Mouse (Mus musculus) thymus, adult 18-20 months (tissue): ENCODE results near the gene Togaram2.
"Not testable (repeated sequence)": the region's sequence is repeated elsewhere in the genome, so short reads cannot be mapped to it uniquely, and the experiment has no call there.

ENCODE experiments used
- DNase-seq, 2 experiments: peaks; one replicate each; pipeline ENCODE4 v3.0.0; 2022; ENCODE audit warnings: mixed read lengths in 2 of 2

The Togaram2 gene

DNA sequence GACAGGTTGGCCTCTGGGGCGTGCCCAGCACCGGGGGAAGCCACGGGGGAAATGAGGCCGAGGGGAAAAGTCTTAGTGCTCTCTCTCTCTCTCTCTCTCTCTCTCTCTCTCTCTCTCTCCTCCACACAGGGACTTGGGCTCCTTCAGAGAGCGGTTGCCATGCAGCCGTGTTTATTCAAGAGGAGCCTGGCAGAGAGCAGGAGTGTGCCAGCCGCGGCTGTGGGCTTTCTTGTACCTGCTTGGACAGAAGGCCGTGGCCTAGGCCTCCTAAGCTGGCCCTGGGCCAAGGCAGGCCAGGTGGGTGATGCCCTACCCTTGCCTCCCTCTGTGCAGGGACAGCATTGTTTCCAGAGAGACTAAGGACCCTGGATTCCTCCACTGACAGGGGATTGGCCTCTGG is at the start of gene Togaram2:
Gene Togaram2 (plus strand): TSS at position 170 of the 400 bp plus-strand sequence.
- no peak for DNase-seq

DNA sequence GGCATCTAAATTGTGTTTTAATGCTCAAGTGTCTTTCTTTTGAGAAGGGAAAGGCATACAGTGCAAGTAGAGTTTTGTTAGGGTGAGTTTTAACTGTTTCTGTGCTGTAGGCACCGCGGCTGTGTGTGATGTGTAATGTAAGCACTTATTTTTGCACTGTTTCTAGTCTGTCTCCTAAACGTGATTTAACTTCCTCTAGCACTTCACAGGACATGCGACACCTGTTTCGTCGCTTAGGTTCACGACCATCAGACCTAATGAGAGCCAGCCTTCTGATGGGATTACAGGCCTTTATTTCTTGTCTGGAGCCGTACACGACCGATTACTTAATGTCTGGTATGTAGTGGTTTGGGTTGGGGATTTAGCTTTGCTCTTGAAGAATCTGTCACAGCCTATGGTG is 41.3 kb upstream of the Togaram2 start:
- DNase-seq: no peak

DNA sequence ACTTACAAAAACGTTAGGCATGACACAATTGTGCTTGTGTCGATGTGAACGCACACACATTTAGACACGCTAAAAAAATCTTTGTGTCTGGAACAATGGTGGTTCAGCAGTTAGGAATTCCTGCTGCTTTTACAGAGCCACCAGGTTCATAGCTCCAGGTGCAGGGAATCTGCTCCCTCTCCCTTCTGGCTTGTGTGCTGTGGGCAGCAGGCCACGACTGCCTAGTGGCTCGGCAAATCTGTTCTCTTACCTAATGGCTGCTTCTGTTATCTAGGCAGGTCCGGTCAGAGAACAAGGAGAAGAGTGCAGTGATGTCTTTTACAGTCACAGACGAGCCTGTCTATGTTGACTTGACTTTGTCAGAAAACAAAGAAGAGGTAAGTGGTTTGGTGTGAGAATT is 39.7 kb upstream of the Togaram2 start:
- DNase-seq: no peak

DNA sequence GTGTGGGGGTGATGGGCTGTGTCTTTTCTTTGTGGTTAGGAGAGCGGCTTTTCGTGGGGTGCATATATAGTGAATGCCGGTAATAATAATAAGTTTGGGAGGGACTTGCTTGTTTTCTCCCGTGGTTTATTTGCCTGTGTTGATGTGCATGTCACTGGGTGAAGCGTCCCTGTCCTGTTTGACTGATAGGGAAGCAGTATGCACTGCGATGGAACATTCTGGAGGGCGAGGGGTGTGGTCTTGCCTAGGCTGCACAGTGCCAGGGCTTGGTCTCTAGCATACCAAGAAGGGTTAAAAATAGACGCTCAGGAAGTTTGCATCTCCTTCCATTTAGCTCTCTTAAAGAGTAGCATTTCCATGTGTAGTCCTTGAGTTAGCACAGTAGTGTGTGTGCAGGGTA is 36.3 kb upstream of the Togaram2 start:
- DNase-seq: no peak

DNA sequence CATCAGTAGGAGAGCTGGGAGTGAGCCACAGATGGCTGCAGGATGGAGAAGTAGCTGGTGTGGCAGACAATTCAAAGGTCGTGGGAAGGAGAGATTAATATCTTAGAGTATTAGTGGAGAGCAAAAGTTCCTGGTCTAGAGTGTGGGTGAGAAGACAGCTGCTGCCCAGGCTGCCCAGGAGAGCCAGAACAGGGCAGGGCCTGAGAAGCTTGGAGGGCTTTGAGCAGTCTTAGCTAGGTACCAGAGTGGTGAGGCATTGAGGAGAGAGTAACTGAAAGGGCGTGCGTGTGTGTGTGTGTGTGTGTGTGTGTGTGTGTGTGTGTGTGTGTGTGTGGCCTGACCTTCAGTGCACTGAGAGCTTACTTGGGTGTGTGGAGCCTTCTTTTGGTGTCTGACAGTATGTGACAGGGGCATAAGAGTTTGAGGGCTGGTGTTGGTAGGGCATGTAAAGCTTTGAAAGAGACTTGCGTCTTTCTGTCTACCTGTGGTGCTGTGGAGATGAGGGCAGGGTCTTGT is 35.3 kb upstream of the Togaram2 start:
- no peak for DNase-seq

DNA sequence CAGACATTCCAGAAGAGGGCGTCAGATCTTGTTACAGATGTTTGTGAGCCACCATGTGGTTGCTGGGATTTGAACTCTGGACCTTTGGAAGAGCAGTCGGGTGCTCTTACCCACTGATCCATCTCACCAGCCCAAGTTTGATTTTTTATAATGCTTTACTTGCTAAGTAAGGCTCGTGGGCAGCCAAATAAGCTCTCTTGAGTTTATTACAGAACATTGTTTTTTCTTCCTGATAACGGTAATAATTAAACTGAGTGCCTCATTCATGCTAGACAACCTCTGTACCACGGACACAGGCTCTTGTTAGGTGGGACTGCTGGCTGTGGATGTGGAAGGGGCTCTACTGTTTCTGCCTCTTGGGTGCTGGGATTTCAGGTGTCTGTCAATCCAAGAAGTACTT is 34.0 kb upstream of the Togaram2 start:
- not testable (repeated sequence) for DNase-seq

DNA sequence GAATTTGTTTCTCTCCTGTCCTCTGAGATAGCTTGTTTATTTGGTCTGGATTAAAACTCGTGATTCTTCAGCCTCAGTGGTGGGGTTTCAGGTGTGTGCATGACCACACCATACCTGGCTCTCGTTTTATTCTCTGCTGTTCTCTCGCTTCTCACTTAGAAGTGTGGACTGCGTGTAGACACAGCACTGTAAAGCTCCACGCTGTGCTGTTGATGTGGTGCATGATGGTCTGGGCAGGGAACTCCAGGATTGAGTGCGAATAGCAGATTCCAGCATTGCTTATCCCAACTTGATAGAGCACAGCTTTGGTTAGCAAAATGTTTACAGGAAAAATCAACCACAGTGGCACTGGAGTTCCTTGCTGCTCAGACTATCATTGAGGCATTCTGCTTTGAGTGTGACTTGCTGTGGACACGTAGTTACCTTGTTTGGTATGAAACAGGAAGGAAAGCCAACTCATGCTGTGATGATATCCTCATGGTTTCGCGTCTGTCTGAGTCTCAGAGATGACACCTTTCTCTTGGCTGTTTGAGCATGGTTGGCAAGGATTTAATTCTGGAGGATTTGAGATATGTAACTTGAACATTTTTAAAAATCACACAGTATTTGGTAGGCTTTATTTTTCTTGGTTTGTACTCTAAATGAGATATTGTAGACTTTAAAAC is 32.5 kb upstream of the Togaram2 start:
- DNase-seq: no peak

DNA sequence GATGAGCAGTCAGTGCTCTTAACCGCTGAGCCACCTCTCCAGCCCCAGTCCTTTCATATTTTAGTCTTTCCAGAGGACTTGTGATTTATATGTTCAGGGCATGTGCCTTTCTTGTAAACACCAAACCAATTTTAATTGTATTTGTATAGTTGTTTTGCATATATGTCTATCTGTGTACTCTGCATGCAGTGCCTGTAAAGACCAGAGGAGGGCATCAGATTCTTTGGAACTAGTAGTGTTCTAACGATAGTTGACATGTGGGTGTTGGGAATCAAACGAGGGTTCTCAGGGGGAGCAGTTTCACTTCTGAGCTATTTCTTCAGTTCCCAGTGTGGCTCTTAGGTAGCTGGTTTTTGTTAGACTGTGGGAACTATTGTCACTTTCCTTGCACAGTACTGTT is 30.9 kb upstream of the Togaram2 start:
- DNase-seq: no peak

DNA sequence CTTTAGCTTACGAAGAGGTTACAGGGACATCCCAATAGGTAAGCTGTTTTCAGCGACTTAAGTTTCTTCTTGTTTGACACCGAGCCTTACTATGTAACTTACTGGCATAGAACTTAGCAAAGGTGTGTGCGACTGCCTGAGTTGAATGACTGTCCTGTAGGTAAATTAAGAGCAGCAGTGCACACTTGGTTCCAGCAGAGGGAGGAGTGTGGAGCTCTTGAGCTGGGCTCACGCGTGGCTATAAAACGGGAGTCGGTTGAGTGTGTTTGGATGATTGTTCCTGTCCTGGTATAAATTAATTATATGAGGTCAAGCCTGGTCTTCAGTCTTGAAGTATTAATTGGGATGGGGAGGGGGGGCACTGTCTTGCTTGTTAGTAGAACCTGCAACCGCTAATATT is 23.1 kb upstream of the Togaram2 start:
- no peak for DNase-seq

DNA sequence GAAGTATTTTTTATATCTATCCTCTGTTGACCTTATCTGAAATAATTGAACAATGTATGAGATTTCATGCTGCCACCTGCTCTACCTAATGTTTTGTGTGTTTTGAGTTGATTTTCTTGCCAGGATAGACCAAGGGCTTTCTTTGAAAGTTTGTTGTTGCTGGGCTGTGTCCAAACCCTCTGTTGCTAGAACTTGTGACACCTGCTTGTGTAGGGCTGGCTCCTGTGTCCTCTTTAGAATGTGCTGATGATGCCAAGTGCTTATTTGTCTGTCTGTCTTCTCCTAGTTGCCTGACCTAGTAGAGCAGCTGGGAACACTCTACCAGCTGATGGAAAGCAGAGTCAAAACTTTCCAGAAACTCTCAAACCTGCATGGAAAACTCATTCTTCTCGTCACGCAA is 20.6 kb upstream of the Togaram2 start:
- no peak for DNase-seq

DNA sequence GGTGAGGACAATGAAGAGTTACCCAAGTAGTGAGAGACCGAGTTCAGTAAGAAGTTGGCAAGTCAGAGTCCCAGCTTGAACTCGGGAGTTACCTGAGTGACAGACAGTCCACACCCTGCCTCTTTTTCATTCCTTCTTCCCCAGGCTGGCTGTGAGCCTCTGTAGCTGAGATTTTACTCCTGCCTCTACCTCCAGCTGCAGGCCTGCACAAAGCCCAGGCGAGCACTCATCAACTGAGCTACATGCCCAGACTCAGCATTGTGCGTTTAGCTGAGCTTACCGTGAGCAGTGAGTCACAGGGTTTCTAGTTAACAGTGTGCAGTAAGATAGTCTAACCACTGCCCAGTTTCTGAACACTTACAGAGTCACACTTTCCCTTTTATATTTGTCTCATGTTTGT is 20.1 kb upstream of the Togaram2 start:
- DNase-seq: no peak

DNA sequence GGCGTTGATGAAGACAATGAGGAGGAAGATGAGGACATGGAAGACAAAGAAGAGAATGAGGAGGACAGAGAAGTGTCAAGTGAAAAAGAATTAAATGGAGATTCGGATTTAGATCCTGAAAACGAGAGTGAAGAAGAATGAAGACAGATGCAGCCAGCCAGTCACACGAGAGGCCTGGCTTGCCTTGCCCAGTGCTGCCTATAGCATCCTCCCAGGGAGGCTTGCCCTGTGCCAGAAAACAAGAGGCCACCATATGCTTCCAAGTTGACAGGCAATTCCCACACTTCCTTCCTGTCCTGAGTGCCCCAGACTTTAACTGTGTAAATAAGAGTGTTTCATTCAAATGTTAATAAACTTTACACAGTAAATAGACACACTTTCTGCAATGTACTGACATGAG is 15.5 kb upstream of the Togaram2 start:
- no peak for DNase-seq

DNA sequence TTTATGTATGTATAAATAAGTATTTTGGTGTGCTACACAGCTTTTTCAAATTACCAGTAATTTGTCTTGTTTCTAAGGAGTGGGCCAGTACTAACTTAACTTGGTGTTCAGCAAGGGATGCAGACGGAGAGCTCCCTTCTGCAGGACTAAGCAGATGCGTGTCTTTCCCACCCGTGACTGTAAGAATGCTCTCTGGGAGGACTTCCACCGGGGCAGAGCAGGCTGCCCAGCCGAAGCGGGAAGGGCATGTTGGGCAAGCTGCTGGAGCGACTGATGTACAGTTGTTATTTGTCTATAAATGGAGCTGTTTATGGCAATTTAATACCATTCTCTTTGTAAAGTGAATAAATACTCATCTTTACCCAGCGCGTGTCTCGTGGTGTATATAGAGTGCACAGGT is 14.4 kb upstream of the Togaram2 start:
- DNase-seq: no peak

DNA sequence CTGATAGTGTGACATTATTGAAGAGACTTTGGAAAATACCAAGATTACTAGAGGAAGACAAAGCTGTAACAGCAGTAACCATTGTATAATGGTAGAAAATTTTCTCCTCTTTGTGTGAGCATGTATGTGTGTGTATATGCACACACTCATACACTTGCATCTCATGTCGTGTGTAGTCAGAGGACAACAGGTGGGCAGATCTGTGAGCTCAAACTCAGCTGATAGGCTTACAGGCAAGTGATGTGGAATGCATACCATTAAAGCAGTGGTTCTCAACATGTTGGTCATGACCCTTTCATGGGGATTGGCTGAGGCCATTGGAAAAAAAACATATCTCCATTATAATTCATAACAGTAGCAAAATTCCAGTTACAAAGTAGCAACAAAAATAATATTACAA is 12.7 kb upstream of the Togaram2 start:
- DNase-seq: no peak

DNA sequence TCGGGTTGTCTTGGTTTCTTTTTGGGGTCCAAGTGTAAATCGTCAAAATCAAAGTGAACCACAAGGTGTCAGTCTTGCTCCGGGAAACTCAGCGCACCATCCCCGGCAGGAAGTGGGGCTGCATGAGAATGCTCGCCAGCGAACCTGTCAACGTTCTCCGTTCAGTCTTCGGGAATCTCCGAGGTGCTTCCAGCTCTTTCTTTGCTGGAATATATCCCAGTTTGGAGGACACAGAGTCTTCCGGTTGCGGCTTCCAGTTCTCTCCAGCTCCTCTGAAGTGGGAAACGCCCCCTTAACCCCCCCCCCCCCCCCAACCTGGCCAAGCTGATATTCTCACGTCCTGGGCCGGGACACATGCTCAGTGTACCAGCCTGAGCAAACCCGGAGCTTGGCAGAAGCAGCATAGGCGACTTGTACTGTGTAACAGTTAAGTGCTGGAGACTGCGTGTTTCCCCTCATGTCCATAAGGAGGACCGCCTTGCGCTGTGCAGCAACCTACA is 10.3 kb upstream of the Togaram2 start:
- peak; percentile 30 to 31 for DNase-seq

DNA sequence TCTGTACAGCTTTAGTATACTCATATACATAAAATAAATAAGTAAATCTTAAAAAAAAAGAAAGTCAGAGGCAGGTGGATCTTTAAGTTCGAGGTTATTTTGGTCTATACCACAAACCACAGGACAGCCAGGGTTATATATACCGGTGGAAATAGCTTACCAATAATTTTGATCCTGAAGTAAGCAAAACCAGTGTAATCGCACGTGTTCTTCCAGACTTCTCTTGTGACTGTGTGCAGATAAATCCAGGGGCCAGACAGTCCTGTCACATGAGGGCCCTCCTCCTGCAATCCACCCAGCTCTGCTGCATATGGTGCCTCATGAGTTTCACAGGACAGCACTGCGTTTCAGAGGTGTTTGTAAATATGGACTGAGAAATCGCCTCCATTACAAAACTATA is 9.6 kb upstream of the Togaram2 start:
- DNase-seq: no peak

DNA sequence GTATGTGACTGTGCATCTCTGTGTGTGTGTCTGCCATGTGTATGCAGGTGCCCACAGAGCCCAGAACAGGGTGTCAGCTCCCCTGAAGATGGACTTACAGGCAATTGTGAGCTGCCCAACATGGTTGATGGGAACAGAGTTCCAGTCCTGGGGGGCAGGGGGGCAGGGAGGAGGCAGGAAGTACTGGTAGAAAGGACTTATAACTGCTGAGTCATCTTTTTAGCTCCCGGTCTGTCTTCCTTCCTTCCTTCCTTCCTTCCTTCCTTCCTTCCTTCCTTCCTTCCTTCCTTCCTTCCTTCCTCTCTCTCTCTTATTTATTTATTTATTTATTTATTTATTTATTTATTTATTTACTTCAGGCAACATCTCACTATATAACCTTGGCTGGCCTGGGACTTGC is 8.9 kb upstream of the Togaram2 start:
- DNase-seq: no peak

DNA sequence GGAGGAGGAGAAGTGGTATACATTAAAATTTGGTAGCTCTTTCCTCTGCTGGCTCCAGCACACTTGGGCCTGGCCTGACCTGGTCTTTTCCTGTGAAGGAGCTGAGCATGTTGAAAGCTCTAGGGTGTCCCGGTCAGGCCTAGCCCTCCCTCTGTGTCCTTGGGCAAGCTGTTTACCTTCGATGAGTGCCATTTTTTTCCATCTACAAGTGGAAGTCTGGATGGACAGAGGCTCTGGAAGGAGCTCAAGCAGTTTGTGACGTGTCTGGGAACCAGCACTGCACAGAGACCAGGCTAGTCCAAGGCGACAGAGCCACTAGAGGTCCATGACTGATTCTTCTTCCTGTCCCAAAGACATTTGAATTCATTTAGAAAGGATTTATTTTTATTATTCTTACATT is 7.9 kb upstream of the Togaram2 start:
- no peak for DNase-seq

DNA sequence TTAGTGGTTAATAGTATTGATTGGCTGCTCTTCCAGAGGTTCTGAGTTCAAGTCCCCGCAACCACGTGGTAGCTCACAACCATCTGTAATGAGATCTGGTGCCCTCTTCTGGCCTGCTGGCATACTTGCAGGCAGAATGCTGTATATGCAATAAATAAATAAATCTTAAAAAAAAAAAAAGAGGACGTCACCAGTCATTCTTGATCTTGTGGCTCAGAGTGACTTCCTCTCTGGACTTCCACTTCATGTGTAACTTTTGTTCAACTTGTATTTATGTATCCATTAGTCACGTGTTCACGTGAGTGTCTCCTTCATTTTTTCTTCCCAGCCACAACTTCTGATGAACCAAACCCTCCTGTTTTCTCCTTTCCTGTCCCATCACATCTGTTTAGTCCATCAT is 3.5 kb upstream of the Togaram2 start:
- no peak for DNase-seq

DNA sequence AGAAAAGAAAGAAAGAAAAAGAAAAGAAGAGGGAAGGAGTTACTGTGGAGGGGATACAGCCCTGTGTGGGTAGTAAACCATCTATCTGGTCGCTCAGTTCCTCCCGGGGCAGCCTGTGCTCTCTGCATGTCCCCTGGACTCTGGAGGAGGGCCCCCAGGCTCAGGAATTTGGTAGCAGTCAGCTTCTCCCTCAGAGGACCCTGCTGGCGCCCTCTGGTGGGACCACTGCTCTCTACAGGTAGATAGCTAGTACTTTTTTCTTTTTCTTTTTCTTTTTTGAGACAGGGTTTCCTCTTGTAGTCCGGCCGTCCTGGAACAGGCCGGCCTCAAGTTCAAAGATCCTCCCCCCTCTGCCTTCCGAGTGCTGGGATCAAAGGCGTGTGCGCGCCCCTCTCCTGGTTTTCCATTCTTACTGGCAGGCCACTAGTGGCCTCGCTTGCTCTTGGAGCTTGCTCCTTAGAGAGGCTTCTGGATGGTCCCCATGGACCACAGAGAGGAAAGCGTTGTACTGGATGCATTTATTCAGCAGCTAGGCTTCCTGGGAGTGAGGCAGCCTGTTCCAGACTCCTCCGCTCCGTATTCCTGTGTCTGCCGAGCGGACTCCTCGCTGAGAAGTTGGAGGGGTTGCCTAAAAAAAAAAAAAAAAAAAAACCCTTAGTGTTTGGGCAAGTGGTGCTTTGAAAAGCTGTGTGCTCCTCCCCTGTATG is 1.1 kb upstream of the Togaram2 start:
- peak; percentile 10 to 18 for DNase-seq

DNA sequence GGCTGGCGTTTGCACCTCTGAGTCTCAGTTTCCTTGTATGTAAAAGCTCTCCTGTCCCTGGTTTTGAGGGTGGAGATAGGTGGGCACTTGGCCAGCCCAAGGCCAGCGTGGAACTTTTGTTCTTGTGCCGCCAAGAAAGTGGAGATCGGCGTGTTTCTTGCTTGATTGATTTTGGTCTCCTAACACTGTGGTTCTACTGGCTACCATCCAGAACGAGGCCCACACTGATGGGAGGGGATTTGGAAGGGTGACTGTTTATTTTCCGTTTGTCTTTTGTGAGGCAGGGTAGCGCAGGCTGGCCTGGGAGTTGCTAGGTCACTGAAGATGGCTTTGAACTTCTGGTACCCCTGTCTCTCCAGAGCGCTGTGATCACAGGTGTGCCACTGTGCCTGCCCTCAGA is 875 bp downstream of the Togaram2 start:
- DNase-seq: no peak

DNA sequence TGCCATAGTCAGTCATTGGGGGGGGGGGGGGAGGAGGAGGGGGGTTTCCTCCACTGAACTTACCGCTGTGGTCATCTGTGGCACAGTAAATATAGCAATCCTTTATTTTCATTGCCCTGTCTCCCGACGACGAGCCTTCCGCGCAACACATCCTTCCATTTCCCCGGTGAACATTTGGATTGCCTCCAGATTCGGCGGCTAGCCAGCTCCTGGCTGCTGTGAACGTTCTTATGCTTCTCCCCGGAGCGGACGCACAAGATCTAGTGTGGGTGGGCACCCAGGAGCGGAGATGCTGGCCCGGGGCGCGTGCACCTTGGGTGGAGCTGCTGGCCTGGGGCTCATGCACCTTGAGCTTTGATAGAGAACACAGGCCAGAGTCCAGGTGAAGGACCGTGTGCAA is 1.8 kb downstream of the Togaram2 start:
- DNase-seq: no peak

DNA sequence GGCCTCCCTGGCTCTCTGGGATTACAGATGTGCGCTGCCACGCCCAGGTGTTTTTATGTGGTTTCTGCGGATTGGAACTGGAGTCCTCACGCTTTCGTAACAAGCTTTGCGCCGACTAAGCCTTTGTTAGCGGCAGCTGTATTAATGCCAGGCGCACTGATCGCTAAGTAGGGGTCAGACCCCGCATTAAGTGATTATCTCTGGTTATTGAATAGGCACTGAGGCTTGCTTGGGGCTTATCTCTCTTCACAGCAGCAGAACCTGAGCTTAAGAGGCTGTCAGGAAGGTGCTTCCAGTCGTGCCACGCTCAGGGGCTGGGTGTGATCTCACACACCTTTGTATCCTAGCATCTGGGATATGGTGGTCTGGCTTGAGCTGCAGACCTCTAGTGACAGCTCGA is 8.6 kb downstream of the Togaram2 start:
- DNase-seq: no peak

DNA sequence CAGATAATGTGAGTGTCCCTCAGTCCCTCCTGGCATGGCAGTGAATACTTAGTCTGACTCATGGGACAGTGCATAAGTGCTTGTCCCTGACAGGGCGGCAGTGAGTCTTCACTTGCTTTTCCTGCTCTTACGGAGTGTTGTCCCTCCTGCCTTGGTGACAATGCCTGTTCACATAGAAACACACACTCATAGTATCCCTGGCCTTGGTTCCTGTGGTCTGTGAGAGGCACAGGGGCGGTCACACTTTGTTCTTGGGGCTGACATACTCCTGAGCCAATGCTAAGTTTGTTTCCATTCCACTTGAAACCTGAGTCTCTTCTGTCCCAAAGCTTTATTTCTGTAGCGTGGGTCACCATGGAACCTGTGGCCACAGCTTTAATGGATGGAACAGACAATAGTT is 9.3 kb downstream of the Togaram2 start:
- DNase-seq: no peak

DNA sequence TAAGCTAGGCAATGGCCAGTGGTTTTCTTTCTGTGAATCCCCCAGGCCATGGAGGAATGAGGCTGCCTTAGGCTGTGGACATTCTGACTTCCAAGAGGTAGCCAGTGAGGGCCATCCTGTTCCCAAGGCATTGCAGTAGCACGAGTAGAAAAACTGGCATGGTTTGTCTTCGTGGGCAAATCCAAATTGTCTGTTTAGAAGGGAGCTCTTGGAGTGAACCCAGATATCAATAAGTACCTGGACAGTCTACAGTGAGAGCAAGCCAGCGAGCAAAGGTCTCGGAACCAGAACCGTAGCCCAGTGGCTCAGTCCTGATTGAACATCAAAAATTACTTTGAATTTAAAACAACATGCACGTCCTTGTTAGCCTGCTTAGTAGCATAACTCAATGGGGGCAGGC is 10.2 kb downstream of the Togaram2 start:
- DNase-seq: no peak
